Mouse (Mus musculus): ENCODE data around the gene Gfpt1.

- TF ChIP-seq TAL1 (IDR thresholded peaks at IDR 0.05; ENCODE audit: low read length) (no peak), GATA1 (IDR thresholded peaks at IDR 0.05; ENCODE audit: low read length) (no peak)
Observed at GRCm38 (mm10) chr6:87129861-87130260, 87.2 kb downstream of the Gfpt1 start.

Measured in erythroblast, embryonic 14.5 days (primary cell).